Mouse (Mus musculus) naive thymus-derived CD4-positive, alpha-beta T cell, adult 5 months (primary cell): ENCODE results near the gene Lin37. TPM values are rescaled to one million over a fixed set of nuclear protein-coding genes. Genes with fewer than 3 reads are reported as not detected.

Experiments
- polyA plus RNA-seq: library from polyadenylated mRNA; unstranded; fragments of 100-300 nt; shearing (Covaris generic); gene quantifications from one replicate; pipeline ENCODE4 v1.2.1, GENCODE M21; 2017

Gene Lin37
- 53.4 TPM for polyA plus RNA-seq

DNA sequence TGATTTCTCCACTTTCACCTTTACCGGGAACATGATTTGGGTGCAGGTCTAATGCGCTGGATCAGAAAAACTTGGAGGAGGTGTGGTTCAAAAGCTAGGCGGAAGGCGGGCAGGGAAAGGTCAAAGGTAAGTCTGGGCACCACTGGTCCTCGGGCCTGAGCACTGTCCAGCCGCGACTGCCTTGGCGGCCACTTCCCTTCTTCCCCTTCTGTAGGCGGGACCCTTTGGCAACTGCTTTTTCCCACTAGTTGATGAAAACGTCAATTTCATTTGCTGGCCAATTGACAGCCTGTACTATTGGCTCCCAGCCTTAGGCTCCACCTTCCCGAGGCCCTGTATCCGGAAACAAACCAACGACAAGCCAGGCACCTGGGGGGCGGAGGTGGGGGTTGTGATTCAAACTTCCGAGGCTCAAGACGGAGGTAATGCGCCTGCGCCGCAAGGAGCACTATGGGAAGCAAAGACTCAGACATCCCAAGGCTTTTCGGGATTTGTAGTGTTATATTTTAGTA is at the start of gene Lin37:
Gene Lin37 (minus strand): TSS at position 396 of the 512 bp plus-strand sequence.

DNA sequence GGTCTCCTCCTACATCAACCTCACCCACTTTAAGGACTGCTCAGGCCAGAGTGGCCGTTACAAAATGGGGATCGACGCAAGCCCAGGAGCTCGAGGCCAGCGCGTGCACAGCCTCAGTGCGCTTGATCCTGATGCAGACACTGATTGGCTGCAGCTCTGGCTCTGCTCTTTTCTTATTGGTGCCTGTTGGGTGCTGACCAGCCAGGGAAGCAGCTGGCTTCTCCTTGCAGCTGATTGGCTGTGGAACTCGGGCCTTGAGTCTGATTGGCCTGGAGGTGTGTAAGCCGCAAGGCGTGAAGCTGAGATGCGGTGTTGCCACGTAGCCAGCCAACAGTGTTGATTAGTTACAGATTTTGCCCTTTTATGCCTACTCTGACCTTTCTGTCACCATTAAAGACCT is 39.1 kb upstream of the Lin37 start, which contains the start of gene Zbtb32:
Gene Zbtb32 (minus strand): TSS at position 124 of the 400 bp plus-strand sequence.

DNA sequence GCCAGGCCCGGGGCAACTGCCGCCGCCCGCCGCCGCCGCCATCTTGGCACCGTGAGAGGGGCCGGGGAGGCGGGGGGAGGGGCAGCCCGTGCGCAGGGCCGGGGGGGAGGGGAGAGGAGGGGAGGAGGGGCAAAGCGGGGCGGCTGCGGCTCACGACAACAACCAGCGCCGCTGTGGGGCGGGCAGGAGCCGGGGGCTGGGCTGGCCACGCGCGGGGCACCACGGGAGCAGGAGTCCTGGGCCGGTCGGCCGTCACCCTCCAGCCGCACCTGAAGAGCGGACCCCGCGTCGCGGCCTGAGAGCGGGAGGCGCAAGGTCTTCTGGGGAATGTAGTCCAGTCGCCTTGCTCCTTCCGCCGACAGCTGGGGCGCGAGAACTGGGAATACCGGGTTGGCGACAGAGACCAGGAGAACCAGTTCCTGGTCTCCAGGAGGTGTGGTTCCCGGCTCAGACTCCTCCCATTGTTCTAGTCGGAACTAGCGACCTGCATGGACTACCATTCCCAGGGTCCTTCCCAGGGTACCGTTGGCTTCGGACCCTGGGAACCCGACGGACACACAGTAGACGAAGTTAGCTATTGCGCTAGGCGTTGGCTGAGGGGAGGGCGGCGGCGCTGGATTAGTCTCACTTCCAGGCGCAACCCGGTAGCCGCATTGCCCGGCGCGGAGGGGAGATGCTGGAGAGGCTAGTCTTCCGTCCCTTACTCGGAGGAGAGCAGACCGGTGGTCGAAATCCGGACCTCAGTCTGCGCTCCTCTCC is 29.2 kb upstream of the Lin37 start, which contains the start of gene Kmt2b:
Gene Kmt2b (minus strand): TSS at position 51 of the 759 bp plus-strand sequence.

DNA sequence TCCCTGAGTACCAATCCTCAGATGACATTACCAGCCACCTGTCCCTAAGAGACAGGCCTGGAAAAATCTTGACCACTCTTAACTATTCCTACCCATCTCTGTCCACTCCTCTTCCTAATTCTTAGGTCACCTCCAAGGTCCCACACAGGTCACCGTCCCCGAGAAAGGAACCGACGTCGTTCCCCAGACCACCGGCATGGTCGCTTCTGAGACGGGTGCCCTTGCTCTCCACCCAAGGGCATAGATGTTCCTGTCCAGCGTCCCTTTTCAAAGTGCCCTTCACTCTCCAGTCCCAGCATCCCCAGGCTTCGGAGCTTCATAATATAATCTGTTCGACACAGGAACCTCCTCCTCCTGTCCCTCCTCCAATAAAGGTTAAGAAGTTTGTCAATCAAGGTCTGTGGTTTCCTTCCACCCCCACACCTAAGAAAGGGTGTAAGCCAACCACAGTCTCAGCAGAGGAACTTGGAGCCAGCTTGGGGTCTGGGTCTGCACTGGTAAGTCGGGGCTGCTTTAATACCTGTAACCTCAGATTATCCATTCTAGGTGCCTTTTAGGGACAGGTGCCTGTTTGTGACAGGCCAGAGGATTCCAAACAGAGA is 5.4 kb upstream of the Lin37 start, which contains the start of gene Igflr1:
Gene Igflr1 (plus strand): TSS at position 458 of the 602 bp plus-strand sequence.

DNA sequence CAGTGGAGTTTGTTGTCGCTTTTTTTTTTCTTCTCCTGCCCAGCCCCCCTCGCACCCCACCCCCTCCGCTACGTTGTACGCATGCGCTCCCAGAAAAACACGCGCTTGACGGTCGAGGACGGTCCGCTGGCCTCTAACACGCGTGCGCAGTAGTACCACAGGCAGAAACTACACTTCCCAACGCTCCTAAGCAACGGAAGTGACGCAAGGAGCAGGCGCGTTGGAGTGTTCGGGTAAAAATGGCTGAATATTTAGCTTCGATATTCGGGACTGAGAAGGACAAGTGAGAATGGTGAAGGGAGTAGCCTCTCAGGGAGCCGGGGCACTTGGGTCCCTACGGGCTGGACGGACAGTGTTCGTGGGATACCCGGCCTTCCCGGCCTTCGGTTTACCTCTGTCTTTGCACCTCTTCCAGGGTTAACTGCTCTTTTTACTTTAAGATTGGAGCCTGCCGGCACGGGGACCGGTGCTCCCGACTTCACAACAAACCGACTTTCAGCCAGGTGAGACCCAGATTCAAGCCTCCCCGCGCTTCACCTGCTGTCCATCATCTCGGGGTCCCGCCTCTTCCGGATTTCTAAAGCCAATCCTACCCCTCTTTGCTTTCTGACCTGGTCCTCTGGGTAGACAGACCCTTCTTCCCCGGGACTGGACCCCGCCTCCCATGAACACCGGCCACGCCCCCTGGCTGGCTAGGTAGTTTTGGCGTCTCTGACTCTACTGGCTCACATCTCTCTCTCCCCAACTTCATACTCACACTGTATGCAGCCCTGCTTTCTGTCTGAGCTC is 3.7 kb upstream of the Lin37 start, which contains the start of the genes U2af1l4, Gm49396 and Psenen:
Gene U2af1l4 (plus strand): TSS at position 185 of the 789 bp plus-strand sequence.
Gene Gm49396 (plus strand): TSS at position 228 of the 789 bp plus-strand sequence.
Gene Psenen (minus strand): TSS at position 511 of the 789 bp plus-strand sequence.

DNA sequence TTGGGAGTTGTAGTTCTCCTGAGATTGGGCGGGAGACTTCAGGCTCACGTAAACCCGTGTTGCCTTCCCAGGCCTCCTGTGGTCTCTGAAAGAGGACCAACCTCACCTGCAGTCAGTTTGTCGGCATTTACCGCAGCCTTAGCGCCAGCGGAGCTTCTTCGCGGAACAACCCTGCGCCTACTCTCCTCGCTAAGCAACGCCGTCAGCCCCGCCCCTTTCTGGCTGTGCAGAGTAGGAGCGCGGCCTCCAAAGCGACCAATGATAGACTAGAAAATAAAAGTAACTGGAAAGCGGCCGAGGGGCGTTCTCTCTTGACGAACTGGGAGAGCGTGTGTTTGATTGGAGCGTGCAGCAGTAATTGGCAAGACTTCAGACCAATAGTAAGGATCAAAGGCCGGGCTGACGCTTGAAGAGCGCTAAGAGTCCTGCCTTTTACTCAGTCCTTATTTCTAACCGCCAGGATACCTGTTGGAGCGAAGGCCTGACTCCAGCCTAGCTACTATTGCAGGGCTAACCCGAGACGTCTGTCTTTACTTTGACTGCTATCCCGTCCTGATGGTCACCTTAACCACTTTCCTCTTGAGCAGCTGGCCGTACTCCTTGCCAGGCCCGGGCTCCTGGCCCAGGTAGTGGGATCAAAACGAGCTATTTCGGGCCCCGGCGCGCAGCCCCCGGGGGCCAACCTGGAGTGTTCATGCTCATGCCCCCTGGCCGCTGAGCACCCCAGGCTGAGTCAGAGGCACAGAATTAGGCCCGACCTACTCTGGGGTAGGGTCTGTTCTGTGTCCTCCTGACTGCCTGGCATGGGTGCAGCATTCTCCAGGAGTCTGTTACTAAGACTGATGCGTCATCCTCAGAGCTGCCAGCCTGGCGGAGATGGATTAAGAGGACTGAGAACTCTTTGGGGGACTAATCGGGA is 7.3 kb downstream of the Lin37 start, which contains the start of the genes Hspb6 and Proser3:
Gene Hspb6 (plus strand): TSS at position 77 of the 919 bp plus-strand sequence.
Gene Proser3 (minus strand): TSS at position 198 of the 919 bp plus-strand sequence.

DNA sequence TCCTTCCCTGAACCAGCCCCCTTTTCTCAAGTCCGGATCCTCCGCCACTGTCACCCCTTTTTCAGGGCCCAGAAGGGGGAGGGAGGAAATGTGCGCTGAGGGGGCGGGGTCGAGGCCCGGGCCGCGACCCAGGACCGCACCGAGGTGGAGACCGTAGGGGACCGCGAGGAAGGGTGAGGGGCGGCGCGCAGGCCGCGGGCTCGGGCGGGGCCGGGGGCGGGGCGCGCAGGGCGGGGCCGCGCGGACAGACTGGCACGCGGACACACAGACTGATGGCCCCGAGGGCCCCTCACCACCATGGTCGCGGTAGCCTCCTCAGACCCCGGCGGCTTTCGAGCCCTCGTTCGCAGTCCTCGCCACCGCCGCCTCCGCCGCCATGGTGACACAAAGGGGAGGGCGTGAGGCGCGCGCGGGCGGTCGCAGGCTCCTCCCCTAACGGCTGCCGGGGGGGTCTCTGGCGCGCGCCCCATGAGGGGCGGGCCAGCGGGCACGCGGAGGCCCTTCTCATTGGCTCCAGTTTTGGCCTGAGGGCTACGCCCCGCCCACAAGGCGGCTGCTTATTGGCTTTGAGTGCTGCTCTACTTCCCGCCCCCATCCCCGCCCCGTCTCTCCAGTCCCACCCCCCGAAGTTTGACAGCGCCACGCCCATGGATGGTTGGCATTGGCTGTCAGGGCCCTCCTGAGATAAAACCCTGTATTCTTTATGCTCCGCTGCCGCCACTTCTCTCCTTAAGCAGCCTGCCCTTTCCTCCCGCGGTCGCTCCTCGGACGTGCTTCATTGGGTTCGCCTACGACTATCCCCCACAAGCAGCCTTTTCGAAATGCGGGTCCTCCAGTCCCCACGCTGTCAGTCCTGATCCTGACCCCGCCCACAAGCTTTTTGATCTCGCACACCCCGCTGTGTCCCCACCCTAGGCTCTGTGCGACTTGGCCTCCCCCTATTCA is 24.7 kb downstream of the Lin37 start, which contains the start of gene Arhgap33:
Gene Arhgap33 (minus strand): TSS at position 428 of the 945 bp plus-strand sequence.

Other genes with a start within 250 kb of the Lin37 start
- gene Syne4, start 245.0 kb downstream of the Lin37 start, polyA plus RNA-seq, result 6.1 TPM
- gene E130208F15Rik, start 238.1 kb downstream of the Lin37 start, polyA plus RNA-seq, result not detected
- gene Sdhaf1, start 235.9 kb downstream of the Lin37 start, polyA plus RNA-seq, result 24.2 TPM
- gene Lrfn3, start 197.1 kb downstream of the Lin37 start, polyA plus RNA-seq, result not detected
- gene Tyrobp, start 146.1 kb downstream of the Lin37 start, polyA plus RNA-seq, result not detected
- 367 TPM for gene Hcst, start 140.0 kb downstream of the Lin37 start, polyA plus RNA-seq
- 181 TPM for gene Nfkbid, start 138.1 kb downstream of the Lin37 start, polyA plus RNA-seq
- gene Aplp1, start 114.3 kb downstream of the Lin37 start, polyA plus RNA-seq, result 3.6 TPM
- gene Kirrel2, start 102.1 kb downstream of the Lin37 start, polyA plus RNA-seq, result not detected
- not detected for gene Nphs1, start 101.5 kb downstream of the Lin37 start, polyA plus RNA-seq
- gene Prodh2, start 66.2 kb downstream of the Lin37 start, polyA plus RNA-seq, result not detected
- gene Arhgap33, start 24.8 kb downstream of the Lin37 start, polyA plus RNA-seq, result 1.2 TPM
- gene Hspb6, start 7.7 kb downstream of the Lin37 start, polyA plus RNA-seq, result 5.3 TPM
- 4.3 TPM for gene Proser3, start 7.5 kb downstream of the Lin37 start, polyA plus RNA-seq
- gene U2af1l4, start 3.5 kb upstream of the Lin37 start, polyA plus RNA-seq, result 85.7 TPM
- gene Gm49396, start 3.5 kb upstream of the Lin37 start, polyA plus RNA-seq, result 68.6 TPM
- gene Psenen, start 3.8 kb upstream of the Lin37 start, polyA plus RNA-seq, result 168 TPM
- 38.1 TPM for gene Igflr1, start 5.6 kb upstream of the Lin37 start, polyA plus RNA-seq
- 16.1 TPM for gene Kmt2b, start 28.9 kb upstream of the Lin37 start, polyA plus RNA-seq
- 1.1 TPM for gene Zbtb32, start 39.1 kb upstream of the Lin37 start, polyA plus RNA-seq
- gene Upk1a, start 53.0 kb upstream of the Lin37 start, polyA plus RNA-seq, result 0.49 TPM
- 305 TPM for gene Cox6b1, start 66.3 kb upstream of the Lin37 start, polyA plus RNA-seq
- gene Etv2, start 76.0 kb upstream of the Lin37 start, polyA plus RNA-seq, result not detected
- 214 TPM for gene Rbm42, start 90.5 kb upstream of the Lin37 start, polyA plus RNA-seq
- 42.8 TPM for gene Haus5, start 105.2 kb upstream of the Lin37 start, polyA plus RNA-seq
- gene Pmis2, start 111.8 kb upstream of the Lin37 start, polyA plus RNA-seq, result not detected
- not detected for gene 2200002J24Rik, start 139.1 kb upstream of the Lin37 start, polyA plus RNA-seq
- not detected for gene Atp4a, start 152.4 kb upstream of the Lin37 start, polyA plus RNA-seq
- 70.8 TPM for gene Tmem147, start 169.7 kb upstream of the Lin37 start, polyA plus RNA-seq
- 1.4 TPM for gene Gapdhs, start 183.8 kb upstream of the Lin37 start, polyA plus RNA-seq
- gene Sbsn, start 191.6 kb upstream of the Lin37 start, polyA plus RNA-seq, result 1.0 TPM
- gene Dmkn, start 203.9 kb upstream of the Lin37 start, polyA plus RNA-seq, result not detected
- not detected for gene Krtdap, start 228.1 kb upstream of the Lin37 start, polyA plus RNA-seq